Mouse (Mus musculus) bone marrow, adult 2 months (tissue): ENCODE measurements around the gene Pgc. TPM values are rescaled to one million over a fixed set of nuclear protein-coding genes. Genes with fewer than 3 reads are reported as not detected.
A peak's percentile ranks its signal among the peaks of the same experiment; 100 is the strongest.

Source experiments
- H3K27ac ChIP-seq: fragments of 200-500 bp; 2 replicates; pipeline ENCODE4 v1.5.1; 2012; ENCODE audit warnings: low read depth, mild to moderate bottlenecking, control low read depth, inconsistent platforms, low read length; ENCODE audit not compliant: control insufficient read depth, poor library complexity, insufficient read depth
- H3K4me1 ChIP-seq: fragments of 200-500 bp; 2 replicates; pipeline ENCODE4 v1.6.1; 2011; ENCODE audit warnings: low read length; ENCODE audit not compliant: control insufficient read depth, insufficient read depth
- H3K4me3 ChIP-seq: fragments of 200-500 bp; replicated peaks from 2 replicates; pipeline ENCODE3; 2011; ENCODE audit warnings: mild to moderate bottlenecking, low read depth, low read length, control low read depth; ENCODE audit not compliant: control insufficient read depth
- CTCF ChIP-seq: fragments of 200-500 bp; IDR thresholded peaks from 2 replicates; pipeline ENCODE4 v1.5.1; 2011; ENCODE audit warnings: low read length, control low read depth; ENCODE audit not compliant: control insufficient read depth, insufficient read depth
- POLR2A ChIP-seq: fragments of 200-500 bp; IDR thresholded peaks from 2 replicates; pipeline ENCODE4 v1.6.1; 2011; ENCODE audit warnings: low read depth, mild to moderate bottlenecking, control low read depth, low read length, borderline replicate concordance; ENCODE audit not compliant: control insufficient read depth
- whole genome bisulfite sequencing: fragments of 180-500 bp; shearing (Covaris S2); methylation state at CpG from one replicate; pipeline ENCODE4 v1.1.7; 2018; 5-methylcytosine and 5-hydroxymethylcytosine counted together
- polyA plus RNA-seq: library from polyadenylated mRNA; stranded (reverse); fragments of >200 nt; gene quantifications from 2 replicates; pipeline ENCODE4 v1.2.4, GENCODE M21; 2011; ENCODE audit warnings: low replicate concordance; ENCODE audit not compliant: missing spikeins, insufficient read depth, insufficient read length

The Pgc gene
- polyA plus RNA-seq, 1 experiment: 1.1 TPM

GRCm38 (mm10) chr17:47715037-47715436, 11.6 kb upstream of the Pgc start:
- H3K4me3 ChIP-seq: no peak overlapping the region
- H3K4me1 ChIP-seq: no peaks in the 10 kb centered on the region
- no peak overlapping the region for H3K27ac ChIP-seq
- 10% methylated on average over 3 of the region's 3 CpGs for WGBS
- TF ChIP-seq POLR2A (no peak), CTCF (no peak)

DNA sequence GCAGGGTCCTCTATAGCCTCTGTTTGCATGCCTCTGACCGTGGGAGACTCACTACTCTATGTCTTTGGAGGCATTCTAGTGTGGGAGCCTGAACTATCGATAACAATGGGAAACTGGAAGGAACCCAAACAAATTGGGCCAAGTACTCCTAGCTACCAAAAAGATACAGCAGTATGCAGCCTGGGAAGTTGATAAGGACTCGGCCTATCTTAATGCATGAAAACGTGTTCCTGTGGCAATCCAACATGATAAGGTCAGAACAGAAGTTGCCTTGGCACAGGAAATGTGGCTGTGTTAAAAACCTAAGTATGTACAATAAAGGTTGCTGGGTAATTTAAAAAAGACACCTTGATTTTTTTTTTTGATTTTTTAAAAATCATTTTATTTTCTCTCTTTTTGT, 5.5 kb upstream of the Pgc start:
- TF ChIP-seq POLR2A: no peak
- no peak for TF ChIP-seq CTCF
- WGBS: 54% methylated on average over 4 of the region's 4 CpGs
- H3K4me3 ChIP-seq: no peak overlapping the region
- H3K27ac ChIP-seq: no peak overlapping the region
- no peaks in the 10 kb centered on the region for H3K4me1 ChIP-seq

DNA sequence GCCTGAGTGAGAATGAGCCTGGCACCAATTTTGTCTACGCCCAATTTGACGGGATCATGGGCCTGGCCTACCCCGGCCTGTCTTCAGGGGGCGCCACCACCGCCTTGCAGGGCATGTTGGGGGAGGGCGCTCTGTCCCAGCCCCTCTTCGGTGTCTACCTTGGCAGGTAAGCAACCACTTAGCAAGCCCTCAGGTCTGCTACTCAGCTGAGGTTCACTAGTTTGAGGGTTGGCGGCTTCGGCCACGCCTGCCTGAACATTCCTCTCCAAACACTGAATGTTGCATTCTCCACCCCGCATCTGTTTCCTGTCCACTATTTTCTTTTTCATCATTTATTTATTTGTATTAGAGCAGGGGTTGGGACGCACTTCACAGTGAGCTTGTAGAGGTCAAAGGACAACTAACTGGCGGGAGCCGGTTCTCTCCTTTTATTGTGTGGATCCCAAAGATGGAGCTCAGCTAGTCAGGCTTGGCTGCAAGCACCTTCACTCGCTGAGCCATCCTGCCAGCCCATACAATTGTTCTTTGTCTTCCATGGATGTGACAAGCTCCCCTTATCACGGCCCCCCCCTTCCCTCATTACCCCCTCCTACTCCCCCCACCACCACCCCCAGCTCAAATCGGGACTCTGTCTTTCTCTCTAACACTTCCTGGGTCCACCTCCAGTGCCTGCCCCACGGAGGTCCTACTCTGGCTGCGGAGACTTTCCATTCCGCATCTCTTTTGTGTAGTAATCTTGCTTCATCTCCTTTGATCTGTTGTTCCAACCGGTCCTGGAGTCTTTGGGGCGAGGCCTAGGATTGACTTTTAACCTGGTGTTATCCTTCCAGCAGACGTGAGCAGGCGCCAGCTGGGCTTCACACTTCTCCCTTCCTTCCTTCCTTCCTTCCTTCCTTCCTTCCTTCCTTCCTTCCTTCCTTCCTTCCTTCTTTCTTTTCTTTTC, 4.3 kb downstream of the Pgc start:
- Histone ChIP-seq H3K4me3 (no peak overlapping the region), H3K4me1 (no peaks in the 10 kb centered on the region), H3K27ac (no peak overlapping the region)
- WGBS: 77% methylated on average over 24 of the region's 24 CpGs
- 0 out of 2 replicates have a peak, but pooled peaks have one; percentile 6 for TF ChIP-seq CTCF
- TF ChIP-seq POLR2A: no peak

DNA sequence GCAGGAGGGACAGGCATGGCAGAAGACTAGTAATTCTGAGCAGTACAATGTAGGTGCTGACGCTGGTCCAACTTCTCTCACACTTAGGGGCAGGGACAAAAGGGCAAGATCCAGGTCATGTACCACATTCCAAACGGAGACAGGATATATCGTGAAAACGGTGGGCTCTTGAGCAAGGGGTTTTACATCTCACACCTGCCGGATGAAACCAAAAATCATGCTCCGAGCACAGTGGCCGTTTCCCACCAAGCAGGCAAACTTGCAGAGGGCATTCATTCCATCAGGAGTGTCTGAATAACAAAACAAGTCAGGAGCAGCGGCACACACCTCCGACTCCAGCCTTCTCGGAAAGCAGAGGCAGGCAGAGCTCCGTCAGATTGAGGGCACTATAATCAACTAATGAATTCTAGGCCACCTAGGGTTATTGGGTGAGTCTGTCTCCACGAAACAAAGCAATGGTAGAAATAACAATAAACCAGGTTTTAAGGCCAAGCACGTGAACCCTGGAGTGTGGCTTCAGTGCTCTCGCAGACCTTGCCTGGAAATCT, 9.0 kb downstream of the Pgc start:
- Histone ChIP-seq H3K4me3 (no peak overlapping the region), H3K4me1 (peaks cover 2% of the 10 kb centered on the region; the same call in 1 of the 2 replicates), H3K27ac (no peak overlapping the region)
- 82% methylated on average over 14 of the region's 14 CpGs for WGBS
- TF ChIP-seq POLR2A: no peak
- TF ChIP-seq CTCF: no peak

GRCm38 (mm10) chr17:47736856-47737255, 10.2 kb downstream of the Pgc start, which contains the start of gene Tfeb:
Gene Tfeb, plus strand, starts transcription at chr17:47737030.
- Histone ChIP-seq H3K27ac (peak within 1 kb of the TSS; percentile 97), H3K4me1 (peaks cover 2% of the 10 kb centered on the region; the same call in 1 of the 2 replicates), H3K4me3 (peak within 1 kb of the TSS; percentile 80)
- WGBS: under 1% methylated on average over 47 of the region's 47 CpGs
- peak; percentile 60; the same call in 1 of the 2 replicates for TF ChIP-seq POLR2A
- peak; percentile 89 for TF ChIP-seq CTCF

- WGBS: under 1% methylated on average over 52 of the region's 60 CpGs
- H3K27ac ChIP-seq: peak overlapping the region; percentile 97
These were observed 10.8 kb downstream of the Pgc start for GRCm38 (mm10) chr17:47737271-47738065.

GRCm38 (mm10) chr17:47738066-47738878, 11.6 kb downstream of the Pgc start:
- 1% methylated on average over 59 of the region's 61 CpGs for WGBS
- H3K4me1 ChIP-seq: peaks cover 4% of the 10 kb centered on the region
- peak overlapping the region; percentile 97 for H3K27ac ChIP-seq
- peak overlapping the region; percentile 80 for H3K4me3 ChIP-seq
- peak; percentile 39; the same call in 1 of the 2 replicates for TF ChIP-seq POLR2A
- TF ChIP-seq CTCF: no peak

More at GRCm38 (mm10) chr17:47737271-47738065, 10.8 kb downstream of the Pgc start:
- Histone ChIP-seq H3K4me1 (peaks cover 2% of the 10 kb centered on the region; the same call in 1 of the 2 replicates), H3K4me3 (peak overlapping the region; percentile 80)
- TF ChIP-seq POLR2A: peak; percentile 75; the same call in 1 of the 2 replicates
- TF ChIP-seq CTCF: no peak
